Mouse (Mus musculus) c-Kit-positive CD71-positive TER-119-negative erythroid progenitor cells, embryonic 14.5 days (primary cell): ENCODE measurements around the gene Tmem216.

Experiments used
- DNase-seq: peaks from one replicate; pipeline ENCODE4 v3.0.0-alpha.2; 2013; ENCODE audit warnings: low read depth

The Tmem216 gene

GRCm38 (mm10) chr19:10486264-10486738 lies 69.7 kb downstream of the Tmem216 start:
- peak; percentile 44 for DNase-seq
